Mouse (Mus musculus): Measurements from ENCODE around the gene Hist1h3d. TPM values are rescaled to one million over a fixed set of nuclear protein-coding genes. Genes with fewer than 3 reads are reported as not detected.

Hist1h3d gene
- polyA plus RNA-seq (2015; fragmentation: Illumina TruSeq; extraction: RNeasy Lipid Tissue Mini Kit (QIAGEN cat#74804); ENCODE audit: insufficient read depth, low read depth, low replicate concordance) = not detected

GRCm38 (mm10) chr13:23575271-23575851 is at the start of gene Hist1h3d:
Hist1h3d (plus strand) TSS chr13:23575763.

GRCm38 (mm10) chr13:23530901-23531875 is 44.4 kb upstream of the Hist1h3d start, which contains the start of gene Hist1h4h:
Hist1h4h (plus strand) TSS chr13:23531050.

DNA sequence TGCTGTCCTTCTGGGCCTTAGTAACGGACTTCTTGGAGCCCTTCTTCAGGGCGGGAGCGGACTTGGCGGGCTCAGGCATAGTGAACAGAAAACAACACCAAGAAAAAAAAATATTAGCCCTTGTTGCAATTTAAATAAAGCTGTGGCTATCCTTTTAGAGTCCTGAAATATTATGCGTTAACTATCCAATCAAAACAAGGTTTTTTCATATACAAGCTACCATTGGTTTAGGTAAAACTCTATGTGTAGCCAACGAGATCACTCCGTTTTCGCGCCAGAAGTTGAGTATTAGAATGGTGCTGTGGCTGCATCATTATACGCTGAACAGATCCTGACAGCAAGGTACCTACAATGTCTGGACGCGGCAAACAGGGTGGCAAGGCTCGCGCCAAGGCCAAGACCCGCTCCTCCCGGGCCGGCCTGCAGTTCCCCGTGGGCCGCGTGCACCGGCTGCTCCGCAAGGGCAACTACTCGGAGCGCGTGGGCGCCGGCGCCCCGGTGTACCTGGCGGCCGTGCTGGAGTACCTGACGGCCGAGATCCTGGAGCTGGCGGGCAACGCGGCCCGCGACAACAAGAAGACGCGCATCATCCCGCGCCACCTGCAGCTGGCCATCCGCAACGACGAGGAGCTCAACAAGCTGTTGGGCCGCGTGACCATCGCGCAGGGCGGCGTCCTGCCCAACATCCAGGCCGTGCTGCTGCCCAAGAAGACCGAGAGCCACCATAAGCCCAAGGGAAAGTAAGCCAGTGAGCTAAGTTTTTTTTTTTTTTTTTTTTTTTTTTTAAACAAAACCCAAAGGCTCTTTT is 41.8 kb upstream of the Hist1h3d start, which contains the start of gene Hist1h2af:
Hist1h2af (plus strand) TSS at position 347 of the 808 bp plus-strand sequence.

GRCm38 (mm10) chr13:23535137-23536075 is 40.2 kb upstream of the Hist1h3d start, which contains the start of gene Hist1h3g:
Hist1h3g (plus strand) TSS chr13:23535422.

DNA sequence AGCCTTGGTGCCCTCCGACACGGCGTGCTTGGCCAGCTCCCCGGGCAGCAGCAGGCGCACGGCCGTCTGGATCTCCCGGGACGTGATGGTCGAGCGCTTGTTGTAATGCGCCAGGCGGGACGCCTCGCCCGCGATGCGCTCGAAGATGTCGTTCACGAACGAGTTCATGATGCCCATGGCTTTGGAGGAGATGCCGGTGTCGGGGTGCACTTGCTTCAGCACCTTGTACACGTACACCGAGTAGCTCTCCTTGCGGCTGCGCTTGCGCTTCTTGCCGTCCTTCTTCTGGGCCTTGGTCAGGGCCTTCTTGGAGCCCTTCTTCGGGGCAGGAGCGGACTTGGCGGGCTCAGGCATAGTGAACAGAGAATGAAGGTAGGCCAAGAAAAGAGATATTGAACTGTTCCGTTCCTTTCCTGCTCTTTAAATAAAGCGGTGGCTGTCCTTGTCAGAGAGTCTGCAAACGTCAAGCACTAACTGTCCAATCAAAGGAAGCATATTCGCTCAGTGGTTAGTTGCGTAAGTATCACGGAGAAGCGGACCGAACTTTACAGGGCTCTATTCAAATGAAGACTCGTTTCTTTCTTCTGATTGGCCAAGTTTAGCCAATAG is 32.5 kb upstream of the Hist1h3d start, which contains the start of gene Hist1h2bh:
Hist1h2bh (minus strand) TSS at position 394 of the 609 bp plus-strand sequence.

GRCm38 (mm10) chr13:23543965-23544786 is 31.4 kb upstream of the Hist1h3d start, which contains the start of gene Hist1h3f:
Hist1h3f (plus strand) TSS chr13:23544052.

DNA sequence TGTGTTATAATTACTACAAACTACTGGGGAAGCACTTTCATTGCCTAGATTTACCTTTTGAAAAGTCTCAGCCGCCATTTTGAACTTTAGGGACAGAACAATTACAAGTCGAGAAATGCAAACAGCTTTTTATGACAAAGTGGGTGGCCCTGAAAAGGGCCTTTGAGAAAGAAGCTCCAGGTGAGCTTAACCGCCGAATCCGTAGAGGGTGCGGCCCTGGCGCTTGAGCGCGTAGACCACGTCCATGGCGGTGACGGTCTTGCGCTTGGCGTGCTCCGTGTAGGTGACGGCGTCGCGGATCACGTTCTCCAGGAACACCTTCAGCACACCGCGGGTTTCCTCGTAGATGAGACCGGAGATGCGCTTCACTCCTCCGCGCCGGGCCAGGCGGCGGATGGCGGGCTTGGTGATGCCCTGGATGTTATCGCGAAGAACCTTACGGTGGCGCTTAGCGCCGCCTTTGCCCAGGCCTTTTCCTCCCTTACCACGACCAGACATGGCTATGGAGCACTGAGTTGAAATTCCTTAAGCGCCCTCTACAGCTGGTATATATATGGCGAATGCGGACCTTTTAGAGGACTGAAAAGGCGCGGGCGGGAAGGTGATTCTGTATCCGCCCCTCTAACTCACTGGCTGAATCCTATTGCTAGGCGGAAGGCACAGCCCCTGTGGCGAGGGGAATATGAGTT is 24.3 kb upstream of the Hist1h3d start, which contains the start of gene Hist1h4f:
Hist1h4f (minus strand) TSS at position 503 of the 689 bp plus-strand sequence.

DNA sequence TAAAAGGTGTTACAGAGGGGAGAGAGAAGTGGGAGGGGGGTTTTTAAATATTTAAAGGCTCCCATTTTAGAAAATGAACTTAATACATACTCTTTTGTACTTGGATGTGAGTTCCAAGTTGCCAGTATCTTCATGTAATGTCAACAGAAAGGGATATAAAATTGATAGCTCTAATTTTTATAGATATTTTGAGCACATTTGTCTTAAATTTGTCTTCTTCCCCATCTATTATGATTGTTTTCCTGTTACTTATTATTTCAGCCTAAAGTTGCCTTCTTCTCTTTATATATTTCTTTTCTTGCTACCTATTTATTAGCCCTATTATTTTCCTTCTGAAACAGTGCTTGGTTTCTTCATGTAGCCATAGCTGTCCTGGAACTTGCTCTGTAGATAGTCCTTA is 22.6 kb upstream of the Hist1h3d start, which contains the start of gene Hist1h1d:
Hist1h1d (plus strand) TSS at position 301 of the 400 bp plus-strand sequence.

GRCm38 (mm10) chr13:23561883-23562659 is 13.5 kb upstream of the Hist1h3d start, which contains the start of gene Hist1h3e:
Hist1h3e (minus strand) TSS chr13:23562369.

DNA sequence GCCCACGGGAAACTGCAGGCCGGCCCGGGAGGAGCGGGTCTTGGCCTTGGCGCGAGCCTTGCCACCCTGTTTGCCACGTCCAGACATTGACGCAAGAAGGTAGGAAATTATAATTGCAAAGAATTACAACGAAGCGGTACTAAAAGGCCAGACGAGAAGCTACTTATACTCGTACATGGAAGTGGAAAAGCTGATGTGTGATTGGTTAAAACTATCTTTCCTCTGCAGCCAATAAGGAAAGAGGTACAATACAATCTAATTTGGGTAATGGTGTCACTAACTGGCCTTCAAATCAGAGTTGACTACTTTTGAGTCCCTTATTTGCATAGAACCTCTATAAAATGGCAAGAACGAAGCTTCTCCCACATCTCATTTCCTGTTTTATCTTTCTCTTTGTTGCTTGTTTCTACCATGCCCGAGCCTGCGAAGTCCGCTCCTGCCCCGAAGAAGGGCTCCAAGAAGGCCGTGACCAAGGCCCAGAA is 4.5 kb upstream of the Hist1h3d start, which contains the start of the genes Hist1h2ae and Hist1h2bg:
Hist1h2ae (minus strand) TSS at position 199 of the 482 bp plus-strand sequence.
Hist1h2bg (plus strand) TSS at position 375 of the 482 bp plus-strand sequence.

DNA sequence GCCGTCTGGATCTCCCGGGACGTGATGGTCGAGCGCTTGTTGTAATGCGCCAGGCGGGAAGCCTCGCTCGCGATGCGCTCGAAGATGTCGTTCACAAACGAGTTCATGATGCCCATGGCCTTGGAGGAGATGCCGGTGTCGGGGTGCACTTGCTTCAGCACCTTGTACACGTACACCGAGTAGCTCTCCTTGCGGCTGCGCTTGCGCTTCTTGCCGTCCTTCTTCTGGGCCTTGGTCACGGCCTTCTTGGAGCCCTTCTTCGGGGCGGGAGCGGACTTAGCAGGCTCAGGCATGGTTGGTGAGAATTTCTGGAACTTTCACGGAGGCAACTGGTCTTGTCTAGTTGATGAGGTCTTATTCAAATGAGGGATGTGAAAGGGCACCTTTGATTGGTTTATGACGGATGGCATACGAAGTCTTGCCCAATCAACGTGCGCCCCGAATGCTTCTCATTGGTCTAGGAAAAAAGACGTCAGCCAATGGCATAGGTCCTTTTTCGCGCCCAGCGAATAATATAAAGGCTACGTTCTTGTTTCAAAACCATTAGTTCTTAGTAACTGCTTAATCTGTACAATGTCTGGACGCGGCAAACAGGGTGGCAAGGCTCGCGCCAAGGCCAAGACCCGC is 1.6 kb upstream of the Hist1h3d start, which contains the start of the genes Hist1h2bf and Hist1h2ad:
Hist1h2bf (minus strand) TSS at position 299 of the 627 bp plus-strand sequence.
Hist1h2ad (plus strand) TSS at position 484 of the 627 bp plus-strand sequence.

GRCm38 (mm10) chr13:23581408-23582218 is 6.0 kb downstream of the Hist1h3d start, which contains the start of gene Hist1h4d:
Hist1h4d (plus strand) TSS chr13:23581598.

GRCm38 (mm10) chr13:23620733-23621531 is 45.4 kb downstream of the Hist1h3d start, which contains the start of gene Hist1h2be:
Hist1h2be (minus strand) TSS chr13:23621124.

DNA sequence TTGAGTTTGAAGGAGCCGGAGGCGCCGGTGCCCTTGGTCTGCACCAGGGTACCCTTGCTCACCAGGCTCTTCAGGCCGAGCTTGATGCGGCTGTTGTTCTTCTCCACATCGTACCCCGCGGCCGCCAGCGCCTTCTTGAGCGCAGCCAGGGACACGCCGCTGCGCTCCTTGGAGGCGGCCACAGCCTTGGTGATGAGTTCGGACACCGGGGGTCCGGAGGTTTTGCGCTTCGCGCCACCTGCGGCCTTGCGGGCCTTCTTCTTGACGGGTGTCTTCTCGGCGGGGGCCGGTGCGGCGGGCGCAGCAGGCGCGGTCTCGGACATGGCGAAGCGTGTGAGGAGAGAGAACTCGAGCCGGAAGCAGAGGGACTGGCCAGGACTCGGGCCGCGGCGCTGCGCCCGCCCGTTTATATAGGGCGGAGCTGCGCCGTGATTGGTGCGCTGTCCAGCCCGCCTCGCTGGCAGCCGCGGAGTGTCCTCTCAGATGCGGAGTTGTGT is 46.7 kb downstream of the Hist1h3d start, which contains the start of gene Hist1h1e:
Hist1h1e (minus strand) TSS at position 384 of the 497 bp plus-strand sequence.

